Mouse (Mus musculus): ENCODE measurements at regions not wholly inside any gene's neighbourhood (a gene's known extent, or its start where the extent isn't known, plus 50 kb on each side); places are given as distances from the start of the nearest gene placed in this dataset.
A peak's percentile ranks its signal among the peaks of the same experiment; 100 is the strongest.

- ATAC-seq (replicated peaks), result 0 out of 2 replicates have a peak, but pooled peaks have one; percentile 15
- Histone ChIP-seq H3K27me3 (no peaks in the 10 kb centered on the region), H3K36me3 (no peaks in the 10 kb centered on the region), H3K4me1 (no peaks in the 10 kb centered on the region), H3K9ac (replicated peaks) (no peak overlapping the region), H3K4me2 (replicated peaks) (no peak overlapping the region), H3K9me3 (no peaks in the 10 kb centered on the region), H3K27ac (replicated peaks) (no peak overlapping the region), H3K4me3 (no peak overlapping the region)
- WGBS, result 90% methylated on average over 3 of the region's 3 CpGs
These were observed 210.0 kb downstream of the Lmo4 start for GRCm38 (mm10) chr3:143995045-143995444.

GRCm38 (mm10) chr3:143988991-143989390 lies 216.0 kb downstream of the Lmo4 start:
- no peaks in the 10 kb centered on the region for H3K27me3 ChIP-seq
- no peak overlapping the region for H3K27ac ChIP-seq (replicated peaks)
- no peak overlapping the region for H3K4me2 ChIP-seq (replicated peaks)
- H3K4me1 ChIP-seq, result peaks cover 14% of the 10 kb centered on the region
- 98% methylated on average over 4 of the region's 4 CpGs for WGBS
- H3K36me3 ChIP-seq, result no peaks in the 10 kb centered on the region
- no peak overlapping the region for H3K9ac ChIP-seq (replicated peaks)
- no peak overlapping the region for H3K4me3 ChIP-seq
- H3K9me3 ChIP-seq, result no peaks in the 10 kb centered on the region
- ATAC-seq (replicated peaks), result no peak

- H3K36me3 ChIP-seq, result no peaks in the 10 kb centered on the region
- no peak overlapping the region for H3K4me2 ChIP-seq (replicated peaks)
- no peak for ATAC-seq (replicated peaks)
- H3K9ac ChIP-seq (replicated peaks), result no peak overlapping the region
- H3K27ac ChIP-seq (replicated peaks), result no peak overlapping the region
- 95% methylated on average over 5 of the region's 5 CpGs for WGBS
- no peaks in the 10 kb centered on the region for H3K27me3 ChIP-seq
- H3K9me3 ChIP-seq, result no peaks in the 10 kb centered on the region
- peaks cover 14% of the 10 kb centered on the region for H3K4me1 ChIP-seq
- no peak overlapping the region for H3K4me3 ChIP-seq
These were observed 217.0 kb downstream of the Lmo4 start for GRCm38 (mm10) chr3:143988037-143988436.

- H3K9ac ChIP-seq (replicated peaks), result no peak overlapping the region
- ATAC-seq (replicated peaks), result no peak
These were observed 218.2 kb downstream of the Lmo4 start for GRCm38 (mm10) chr3:143986798-143987197.

GRCm38 (mm10) chr3:143986200-143986506 lies 218.9 kb downstream of the Lmo4 start:
- Histone ChIP-seq H3K4me1 (peaks cover 14% of the 10 kb centered on the region), H3K4me3 (no peak overlapping the region), H3K27ac (replicated peaks) (no peak overlapping the region), H3K9ac (replicated peaks) (no peak overlapping the region), H3K36me3 (no peaks in the 10 kb centered on the region), H3K27me3 (no peaks in the 10 kb centered on the region), H3K4me2 (replicated peaks) (no peak overlapping the region), H3K9me3 (no peaks in the 10 kb centered on the region)
- WGBS, result 11% methylated on average over 5 of the region's 5 CpGs
- no peak for ATAC-seq (replicated peaks)

More at GRCm38 (mm10) chr3:143986798-143987197, 218.2 kb downstream of the Lmo4 start:
- Histone ChIP-seq H3K36me3 (no peaks in the 10 kb centered on the region), H3K4me1 (peaks cover 14% of the 10 kb centered on the region), H3K9me3 (no peaks in the 10 kb centered on the region), H3K4me2 (replicated peaks) (no peak overlapping the region), H3K4me3 (no peak overlapping the region), H3K27me3 (no peaks in the 10 kb centered on the region), H3K27ac (replicated peaks) (no peak overlapping the region)
- WGBS, result 92% methylated on average over 2 of the region's 2 CpGs

GRCm38 (mm10) chr3:143985349-143986199 lies 219.4 kb downstream of the Lmo4 start:
- Histone ChIP-seq H3K4me1 (peaks cover 14% of the 10 kb centered on the region), H3K9ac (replicated peaks) (no peak overlapping the region), H3K36me3 (no peaks in the 10 kb centered on the region), H3K27ac (replicated peaks) (no peak overlapping the region), H3K9me3 (no peaks in the 10 kb centered on the region), H3K27me3 (no peaks in the 10 kb centered on the region), H3K4me3 (no peak overlapping the region), H3K4me2 (replicated peaks) (no peak overlapping the region)
- WGBS, result 14% methylated on average over 6 of the region's 6 CpGs
- ATAC-seq (replicated peaks), result peak; percentile 85

- ATAC-seq (replicated peaks), result no peak
- Histone ChIP-seq H3K4me2 (replicated peaks) (no peak overlapping the region), H3K9ac (replicated peaks) (no peak overlapping the region), H3K27ac (replicated peaks) (no peak overlapping the region), H3K4me1 (no peaks in the 10 kb centered on the region), H3K4me3 (no peak overlapping the region), H3K9me3 (no peaks in the 10 kb centered on the region), H3K27me3 (no peaks in the 10 kb centered on the region), H3K36me3 (no peaks in the 10 kb centered on the region)
- 77% methylated on average over 2 of the region's 2 CpGs for WGBS
These were observed 226.3 kb downstream of the Lmo4 start for GRCm38 (mm10) chr3:143978703-143979102.

GRCm38 (mm10) chr3:143977886-143978447 lies 227.1 kb downstream of the Lmo4 start:
- no peak overlapping the region for H3K4me3 ChIP-seq

GRCm38 (mm10) chr3:143973582-143973981 lies 231.4 kb downstream of the Lmo4 start:
- no peak for ATAC-seq (replicated peaks)
- no peak overlapping the region for H3K27ac ChIP-seq (replicated peaks)
- H3K36me3 ChIP-seq, result no peaks in the 10 kb centered on the region
- no peaks in the 10 kb centered on the region for H3K27me3 ChIP-seq
- H3K4me2 ChIP-seq (replicated peaks), result no peak overlapping the region
- WGBS, result 84% methylated on average over 9 of the region's 9 CpGs
- H3K9ac ChIP-seq (replicated peaks), result no peak overlapping the region
- no peak overlapping the region for H3K4me3 ChIP-seq
- H3K4me1 ChIP-seq, result no peaks in the 10 kb centered on the region
- H3K9me3 ChIP-seq, result no peaks in the 10 kb centered on the region

More at GRCm38 (mm10) chr3:143977886-143978447, 227.1 kb downstream of the Lmo4 start:
- no peaks in the 10 kb centered on the region for H3K4me1 ChIP-seq
- H3K4me2 ChIP-seq (replicated peaks), result no peak overlapping the region
- 91% methylated on average over 7 of the region's 7 CpGs for WGBS
- no peak overlapping the region for H3K9ac ChIP-seq (replicated peaks)
- no peaks in the 10 kb centered on the region for H3K9me3 ChIP-seq
- no peaks in the 10 kb centered on the region for H3K36me3 ChIP-seq
- no peaks in the 10 kb centered on the region for H3K27me3 ChIP-seq
- no peak for ATAC-seq (replicated peaks)
- H3K27ac ChIP-seq (replicated peaks), result no peak overlapping the region

- Histone ChIP-seq H3K9ac (replicated peaks) (no peak overlapping the region), H3K4me2 (replicated peaks) (no peak overlapping the region), H3K9me3 (no peaks in the 10 kb centered on the region), H3K4me3 (no peak overlapping the region), H3K27me3 (no peaks in the 10 kb centered on the region), H3K4me1 (no peaks in the 10 kb centered on the region), H3K36me3 (no peaks in the 10 kb centered on the region), H3K27ac (replicated peaks) (no peak overlapping the region)
- ATAC-seq (replicated peaks), result no peak
These were observed 232.7 kb downstream of the Lmo4 start for GRCm38 (mm10) chr3:143972351-143972750.

- no peak for ATAC-seq (replicated peaks)
- Histone ChIP-seq H3K9ac (replicated peaks) (no peak overlapping the region), H3K27me3 (no peaks in the 10 kb centered on the region), H3K27ac (replicated peaks) (no peak overlapping the region), H3K9me3 (no peaks in the 10 kb centered on the region), H3K4me1 (no peaks in the 10 kb centered on the region), H3K4me2 (replicated peaks) (no peak overlapping the region), H3K4me3 (no peak overlapping the region), H3K36me3 (no peaks in the 10 kb centered on the region)
- WGBS, result 90% methylated on average over 11 of the region's 11 CpGs
These were observed 234.2 kb downstream of the Lmo4 start for GRCm38 (mm10) chr3:143970771-143971170.

GRCm38 (mm10) chr3:143955508-143955907 lies 249.5 kb downstream of the Lmo4 start:
- Histone ChIP-seq H3K27me3 (no peaks in the 10 kb centered on the region), H3K27ac (replicated peaks) (no peak overlapping the region), H3K9me3 (no peaks in the 10 kb centered on the region), H3K36me3 (no peaks in the 10 kb centered on the region), H3K4me2 (replicated peaks) (no peak overlapping the region), H3K4me3 (no peak overlapping the region), H3K9ac (replicated peaks) (no peak overlapping the region), H3K4me1 (no peaks in the 10 kb centered on the region)
- no peak for ATAC-seq (replicated peaks)
- WGBS, result 96% methylated on average over 7 of the region's 7 CpGs

GRCm38 (mm10) chr3:143954822-143955221 lies 250.2 kb downstream of the Lmo4 start:
- Histone ChIP-seq H3K36me3 (no peaks in the 10 kb centered on the region), H3K9me3 (no peaks in the 10 kb centered on the region), H3K4me3 (no peak overlapping the region), H3K27ac (replicated peaks) (no peak overlapping the region), H3K27me3 (no peaks in the 10 kb centered on the region), H3K4me1 (0 out of 2 replicates have a peak, but pooled peaks cover under 1% of the 10 kb centered on the region), H3K4me2 (replicated peaks) (no peak overlapping the region), H3K9ac (replicated peaks) (no peak overlapping the region)
- no peak for ATAC-seq (replicated peaks)
- 87% methylated on average over 7 of the region's 7 CpGs for WGBS
